Mouse (Mus musculus) heart, postnatal 0 days (tissue): ENCODE measurements around the gene Gcgr.

ENCODE experiments used
- CTCF ChIP-seq: IDR thresholded peaks from 2 replicates; pipeline ENCODE4 v1.5.1; 2016; ENCODE audit warnings: antibody characterized with exemption, control low read depth, low read depth
- EP300 ChIP-seq: IDR thresholded peaks from 2 replicates; pipeline ENCODE4 v1.6.1; 2016; ENCODE audit warnings: antibody characterized with exemption, low read depth

DNA sequence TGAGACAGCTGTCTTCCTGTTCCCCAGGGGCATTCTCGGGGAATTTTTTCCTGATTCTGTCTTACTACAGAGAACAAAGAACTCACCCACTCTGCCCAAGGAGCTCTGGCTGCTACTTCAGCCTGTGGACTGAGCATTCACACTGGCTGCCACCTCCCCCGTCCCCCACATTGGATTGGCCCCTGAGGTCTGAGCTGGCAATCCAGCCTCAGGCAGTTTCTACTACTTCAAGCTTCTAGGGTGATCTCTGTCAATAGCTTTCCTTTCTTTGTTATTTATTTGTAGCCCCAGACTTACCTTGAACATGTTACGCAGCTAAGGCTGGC is 37.7 kb upstream of the Gcgr start:
- no peak for TF ChIP-seq CTCF
- no peak for TF ChIP-seq EP300
